Mouse (Mus musculus): ENCODE data around the gene Gm572.

- no peak for TF ChIP-seq CEBPB (IDR thresholded peaks at IDR 0.05; ENCODE audit: low read depth)
- no peak for TF ChIP-seq CTCF (IDR thresholded peaks at IDR 0.05; ENCODE audit: control insufficient read depth, insufficient read depth, insufficient read length)
- no peak for TF ChIP-seq MYOG (IDR thresholded peaks at IDR 0.05; ENCODE audit: control insufficient read depth, extremely low read depth, insufficient read length)
- peak; percentile 38 for TF ChIP-seq MAX (IDR thresholded peaks at IDR 0.05)
Observed at GRCm38 (mm10) chr4:148625756-148626622, 17.1 kb upstream of the Gm572 start.
